Mouse (Mus musculus): Measurements from ENCODE around the gene Hcn2. TPM values are rescaled to one million over a fixed set of nuclear protein-coding genes. Genes with fewer than 3 reads are reported as not detected.

Hcn2 gene
- polyA plus RNA-seq, 2 experiments, result 0.18 to 0.70 TPM

DNA sequence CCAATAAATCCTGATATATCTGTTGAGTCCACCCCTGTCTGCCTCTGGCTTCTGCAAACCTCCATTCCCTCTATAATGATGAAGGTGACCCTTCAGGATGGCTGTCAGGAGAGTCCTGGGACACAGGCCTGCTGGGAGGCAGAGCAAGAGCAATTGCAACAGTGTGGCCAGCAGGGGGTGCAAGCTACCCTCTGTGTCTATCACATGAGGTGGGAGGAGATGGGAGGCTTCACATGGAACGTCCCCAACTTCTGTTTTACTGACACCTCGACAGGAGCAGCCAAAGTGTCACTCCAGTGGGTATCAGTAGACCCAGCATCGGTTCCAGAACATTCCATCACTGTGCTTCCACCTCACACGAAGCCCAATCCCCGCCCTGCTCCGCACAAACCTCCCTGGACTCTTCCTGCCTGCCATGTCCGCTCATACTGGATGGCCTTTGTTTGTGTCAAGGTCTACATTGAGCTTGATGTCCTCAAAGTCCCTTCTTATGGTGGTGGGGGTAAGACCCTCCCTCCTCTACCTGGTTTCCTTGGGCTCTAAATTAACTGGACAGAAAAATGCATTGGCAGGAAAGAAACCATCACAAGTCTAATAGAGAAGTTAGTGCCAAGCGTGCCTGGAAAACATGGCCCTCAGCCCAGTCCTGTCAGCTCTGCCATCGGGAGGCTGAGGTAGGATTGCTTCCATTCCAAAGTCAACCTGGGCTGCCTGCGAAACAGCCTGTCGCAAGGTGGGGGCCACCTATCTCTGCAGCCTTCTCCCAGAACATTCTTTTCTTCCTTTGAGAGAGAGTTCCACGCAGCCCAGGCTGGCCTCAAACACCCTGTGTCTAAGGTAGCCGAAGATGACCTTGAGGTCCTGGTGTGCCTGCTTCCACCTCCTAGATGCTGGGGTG lies 21.0 kb upstream of the Hcn2 start:
- Histone ChIP-seq H3K36me3 (ENCODE audit: control insufficient read depth, insufficient read depth, low read length) (no peaks in the 10 kb centered on the region), H3K9me3 (ENCODE audit: control insufficient read depth, low read length) (no peaks in the 10 kb centered on the region; the same call in 1 of the 2 replicates), H3K9ac (ENCODE audit: low read depth, low read length, severe bottlenecking) (peak overlapping the region; percentile 16; the same call in 1 of the 2 replicates), H3K4me3 (replicated peaks; ENCODE audit: low read length) (no peak overlapping the region), H3K4me2 (replicated peaks; ENCODE audit: low read depth, low read length, severe bottlenecking) (peak overlapping the region; percentile 6), H3K27ac (replicated peaks; ENCODE audit: low read depth, low read length) (peak overlapping the region; percentile 84), H3K27me3 (ENCODE audit: control insufficient read depth, insufficient read depth, low read length) (no peaks in the 10 kb centered on the region), H3K4me1 (ENCODE audit: control insufficient read depth, insufficient read depth, low read length) (peaks cover 27% of the 10 kb centered on the region)
- no peak for TF ChIP-seq POLR2A (IDR thresholded peaks at IDR 0.05; ENCODE audit: borderline replicate concordance, extremely low read depth, insufficient read depth, insufficient read length)
- 61% methylated on average over 13 of the region's 13 CpGs for WGBS
- ATAC-seq (ENCODE audit: low FRiP score, low read depth) (peak; percentile 27), DNase-seq (ENCODE audit: low spot score) (peak; percentile 61)

- 34% methylated on average over 9 of the region's 9 CpGs for WGBS
- H3K4me3 ChIP-seq (replicated peaks; ENCODE audit: low read length), result no peak overlapping the region
- peak; percentile 46 for ATAC-seq (ENCODE audit: low FRiP score, low read depth)
Measured at GRCm38 (mm10) chr10:79696129-79696651, 20.2 kb upstream of the Hcn2 start.

GRCm38 (mm10) chr10:79697916-79698315 lies 18.5 kb upstream of the Hcn2 start:
- DNase-seq (ENCODE audit: low spot score) (no peak), ATAC-seq (ENCODE audit: low FRiP score, low read depth) (no peak)
- Histone ChIP-seq H3K27ac (replicated peaks; ENCODE audit: low read depth, low read length) (no peak overlapping the region), H3K9me3 (ENCODE audit: control insufficient read depth, low read length) (no peaks in the 10 kb centered on the region), H3K4me1 (ENCODE audit: control insufficient read depth, insufficient read depth, low read length) (peaks cover 30% of the 10 kb centered on the region), H3K36me3 (ENCODE audit: control insufficient read depth, insufficient read depth, low read length) (no peaks in the 10 kb centered on the region), H3K27me3 (ENCODE audit: control insufficient read depth, insufficient read depth, low read length) (no peaks in the 10 kb centered on the region), H3K4me3 (replicated peaks; ENCODE audit: low read length) (no peak overlapping the region), H3K4me2 (replicated peaks; ENCODE audit: low read depth, low read length, severe bottlenecking) (no peak overlapping the region), H3K9ac (ENCODE audit: low read depth, low read length, severe bottlenecking) (no peak overlapping the region)
- no peak for TF ChIP-seq POLR2A (IDR thresholded peaks at IDR 0.05; ENCODE audit: borderline replicate concordance, extremely low read depth, insufficient read depth, insufficient read length)
- WGBS, result 81% methylated on average over 6 of the region's 6 CpGs

More at GRCm38 (mm10) chr10:79696129-79696651, 20.2 kb upstream of the Hcn2 start:
- H3K9me3 ChIP-seq (ENCODE audit: control insufficient read depth, low read length), result no peaks in the 10 kb centered on the region; the same call in 1 of the 2 replicates
- TF ChIP-seq POLR2A (IDR thresholded peaks at IDR 0.05; ENCODE audit: borderline replicate concordance, extremely low read depth, insufficient read depth, insufficient read length), result no peak
- peak overlapping the region; percentile 84 for H3K27ac ChIP-seq (replicated peaks; ENCODE audit: low read depth, low read length)
- H3K4me2 ChIP-seq (replicated peaks; ENCODE audit: low read depth, low read length, severe bottlenecking), result peak overlapping the region; percentile 6
- no peaks in the 10 kb centered on the region for H3K27me3 ChIP-seq (ENCODE audit: control insufficient read depth, insufficient read depth, low read length)
- H3K9ac ChIP-seq (ENCODE audit: low read depth, low read length, severe bottlenecking), result 0 out of 2 replicates have a peak overlapping the region, but pooled peaks have one; percentile 16
- peaks cover 27% of the 10 kb centered on the region for H3K4me1 ChIP-seq (ENCODE audit: control insufficient read depth, insufficient read depth, low read length)
- DNase-seq (ENCODE audit: low spot score), result peak; percentile 36
- H3K36me3 ChIP-seq (ENCODE audit: control insufficient read depth, insufficient read depth, low read length), result no peaks in the 10 kb centered on the region

DNA sequence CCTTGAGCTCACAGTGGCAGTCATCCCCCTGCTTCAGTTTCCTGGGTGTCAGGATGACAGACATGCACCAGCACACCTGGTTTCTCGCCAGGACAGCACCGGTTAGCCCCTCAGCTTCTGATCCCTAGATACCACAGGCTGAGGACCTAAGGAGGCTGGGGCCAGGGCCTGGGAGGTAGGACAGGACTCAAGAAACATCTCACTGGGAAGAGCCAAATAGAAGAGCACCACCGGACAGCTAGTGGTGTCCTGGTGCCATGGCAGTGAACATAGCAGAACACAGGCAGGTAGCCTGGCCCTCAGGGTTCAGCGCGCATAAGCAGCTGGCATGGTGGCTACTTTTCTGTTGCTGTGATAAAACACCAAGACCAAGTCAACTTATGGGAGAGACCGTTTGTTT lies 18.0 kb upstream of the Hcn2 start:
- Histone ChIP-seq H3K4me3 (replicated peaks; ENCODE audit: low read length) (no peak overlapping the region), H3K4me1 (ENCODE audit: control insufficient read depth, insufficient read depth, low read length) (peaks cover 30% of the 10 kb centered on the region), H3K27ac (replicated peaks; ENCODE audit: low read depth, low read length) (no peak overlapping the region), H3K27me3 (ENCODE audit: control insufficient read depth, insufficient read depth, low read length) (no peaks in the 10 kb centered on the region), H3K9ac (ENCODE audit: low read depth, low read length, severe bottlenecking) (no peak overlapping the region), H3K4me2 (replicated peaks; ENCODE audit: low read depth, low read length, severe bottlenecking) (no peak overlapping the region), H3K9me3 (ENCODE audit: control insufficient read depth, low read length) (no peaks in the 10 kb centered on the region), H3K36me3 (ENCODE audit: control insufficient read depth, insufficient read depth, low read length) (no peaks in the 10 kb centered on the region)
- no peak for ATAC-seq (ENCODE audit: low FRiP score, low read depth)
- 90% methylated on average over 6 of the region's 6 CpGs for WGBS
- no peak for DNase-seq (ENCODE audit: low spot score)
- TF ChIP-seq POLR2A (IDR thresholded peaks at IDR 0.05; ENCODE audit: borderline replicate concordance, extremely low read depth, insufficient read depth, insufficient read length), result no peak

- H3K9ac ChIP-seq (ENCODE audit: low read depth, low read length, severe bottlenecking), result no peak overlapping the region
- no peak overlapping the region for H3K27ac ChIP-seq (replicated peaks; ENCODE audit: low read depth, low read length)
- no peak for TF ChIP-seq POLR2A (IDR thresholded peaks at IDR 0.05; ENCODE audit: borderline replicate concordance, extremely low read depth, insufficient read depth, insufficient read length)
- H3K4me1 ChIP-seq (ENCODE audit: control insufficient read depth, insufficient read depth, low read length), result peaks cover 23% of the 10 kb centered on the region
- DNase-seq (ENCODE audit: low spot score), result no peak
- no peaks in the 10 kb centered on the region for H3K27me3 ChIP-seq (ENCODE audit: control insufficient read depth, insufficient read depth, low read length)
- no peak for ATAC-seq (ENCODE audit: low FRiP score, low read depth)
- no peaks in the 10 kb centered on the region for H3K9me3 ChIP-seq (ENCODE audit: control insufficient read depth, low read length)
- H3K4me3 ChIP-seq (replicated peaks; ENCODE audit: low read length), result no peak overlapping the region
- no peak overlapping the region for H3K4me2 ChIP-seq (replicated peaks; ENCODE audit: low read depth, low read length, severe bottlenecking)
- WGBS, result 44% methylated on average over 7 of the region's 7 CpGs
- no peaks in the 10 kb centered on the region for H3K36me3 ChIP-seq (ENCODE audit: control insufficient read depth, insufficient read depth, low read length)
Measured at GRCm38 (mm10) chr10:79700676-79701075, 15.8 kb upstream of the Hcn2 start.
